Mouse (Mus musculus): ENCODE measurements around the gene Elane. TPM values are rescaled to one million over a fixed set of nuclear protein-coding genes. Genes with fewer than 3 reads are reported as not detected.
"Not testable (repeated sequence)": the region's sequence is repeated elsewhere in the genome, so short reads cannot be mapped to it uniquely, and the experiment has no call there.

Elane gene
- polyA plus RNA-seq, 1 experiment from 2014 or later: not detected

- no peaks in the 10 kb centered on the region for H3K9me3 ChIP-seq (ENCODE audit: control insufficient read depth)
- H3K4me2 ChIP-seq (replicated peaks; ENCODE audit: low read depth): peak overlapping the region; percentile 44
- H3K4me1 ChIP-seq (replicated peaks; ENCODE audit: control insufficient read depth, insufficient read depth, low read length): 0 out of 2 replicates have a peak, but pooled peaks cover 2% of the 10 kb centered on the region
- no peaks in the 10 kb centered on the region for H3K36me3 ChIP-seq (ENCODE audit: control insufficient read depth, insufficient read depth)
- H3K27me3 ChIP-seq (replicated peaks; ENCODE audit: control insufficient read depth, insufficient read depth, low read length): 0 out of 2 replicates have a peak, but pooled peaks cover 9% of the 10 kb centered on the region
- H3K27ac ChIP-seq (ENCODE audit: low read depth, low read length): no peak overlapping the region
- ATAC-seq: no peak
- WGBS: 9% methylated on average over 22 of the region's 22 CpGs
- no peak overlapping the region for H3K9ac ChIP-seq (ENCODE audit: low read depth, low read length)
- no peak for TF ChIP-seq CTCF (IDR thresholded peaks at IDR 0.05; ENCODE audit: low read depth)
- peak overlapping the region; percentile 5; the same call in 1 of the 2 replicates for H3K4me3 ChIP-seq (ENCODE audit: low read depth, low read length)
These were observed 4.1 kb upstream of the Elane start for GRCm38 (mm10) chr10:79881981-79882380.

GRCm38 (mm10) chr10:79883297-79884084, 2.6 kb upstream of the Elane start:
- TF ChIP-seq CTCF (IDR thresholded peaks at IDR 0.05; ENCODE audit: low read depth): peak; percentile 85
- 0 out of 2 replicates have a peak, but pooled peaks cover 2% of the 10 kb centered on the region for H3K4me1 ChIP-seq (replicated peaks; ENCODE audit: control insufficient read depth, insufficient read depth, low read length)
- H3K27ac ChIP-seq (ENCODE audit: low read depth, low read length): no peak overlapping the region
- 21% methylated on average over 22 of the region's 22 CpGs for WGBS
- H3K4me3 ChIP-seq (ENCODE audit: low read depth, low read length): no peak overlapping the region; the same call in 1 of the 2 replicates
- ATAC-seq: 0 out of 2 replicates have a peak, but pooled peaks have one; percentile 22
- 0 out of 2 replicates have a peak, but pooled peaks cover 9% of the 10 kb centered on the region for H3K27me3 ChIP-seq (replicated peaks; ENCODE audit: control insufficient read depth, insufficient read depth, low read length)
- H3K36me3 ChIP-seq (ENCODE audit: control insufficient read depth, insufficient read depth): no peaks in the 10 kb centered on the region
- H3K4me2 ChIP-seq (replicated peaks; ENCODE audit: low read depth): 0 out of 2 replicates have a peak overlapping the region, but pooled peaks have one; percentile 21
- H3K9ac ChIP-seq (ENCODE audit: low read depth, low read length): no peak overlapping the region
- no peaks in the 10 kb centered on the region for H3K9me3 ChIP-seq (ENCODE audit: control insufficient read depth)

GRCm38 (mm10) chr10:79884446-79884845, 1.6 kb upstream of the Elane start:
- H3K36me3 ChIP-seq (ENCODE audit: control insufficient read depth, insufficient read depth): no peaks in the 10 kb centered on the region
- TF ChIP-seq CTCF (IDR thresholded peaks at IDR 0.05; ENCODE audit: low read depth): no peak
- no peaks in the 10 kb centered on the region for H3K9me3 ChIP-seq (ENCODE audit: control insufficient read depth)
- H3K4me1 ChIP-seq (replicated peaks; ENCODE audit: control insufficient read depth, insufficient read depth, low read length): 0 out of 2 replicates have a peak, but pooled peaks cover 2% of the 10 kb centered on the region
- no peak overlapping the region for H3K4me3 ChIP-seq (ENCODE audit: low read depth, low read length)
- 67% methylated on average over 4 of the region's 4 CpGs for WGBS
- H3K9ac ChIP-seq (ENCODE audit: low read depth, low read length): no peak overlapping the region
- ATAC-seq: no peak
- H3K27me3 ChIP-seq (replicated peaks; ENCODE audit: control insufficient read depth, insufficient read depth, low read length): 0 out of 2 replicates have a peak, but pooled peaks cover 9% of the 10 kb centered on the region
- H3K4me2 ChIP-seq (replicated peaks; ENCODE audit: low read depth): no peak overlapping the region
- H3K27ac ChIP-seq (ENCODE audit: low read depth, low read length): no peak overlapping the region

GRCm38 (mm10) chr10:79884938-79885337, 1.1 kb upstream of the Elane start:
- not testable (repeated sequence) for H3K9ac ChIP-seq (ENCODE audit: low read depth, low read length); H3K9me3 ChIP-seq (ENCODE audit: control insufficient read depth); H3K27me3 ChIP-seq (replicated peaks; ENCODE audit: control insufficient read depth, insufficient read depth, low read length); H3K4me1 ChIP-seq (replicated peaks; ENCODE audit: control insufficient read depth, insufficient read depth, low read length); H3K36me3 ChIP-seq (ENCODE audit: control insufficient read depth, insufficient read depth); H3K4me2 ChIP-seq (replicated peaks; ENCODE audit: low read depth); H3K27ac ChIP-seq (ENCODE audit: low read depth, low read length); H3K4me3 ChIP-seq (ENCODE audit: low read depth, low read length); ATAC-seq
- WGBS: 50% methylated on average over 3 of the region's 3 CpGs

GRCm38 (mm10) chr10:79886611-79887010, 564 bp downstream of the Elane start:
- Histone ChIP-seq H3K27ac (ENCODE audit: low read depth, low read length) (no peak overlapping the region), H3K9ac (ENCODE audit: low read depth, low read length) (no peak overlapping the region), H3K4me1 (replicated peaks; ENCODE audit: control insufficient read depth, insufficient read depth, low read length) (0 out of 2 replicates have a peak, but pooled peaks cover 2% of the 10 kb centered on the region), H3K4me2 (replicated peaks; ENCODE audit: low read depth) (no peak overlapping the region), H3K27me3 (replicated peaks; ENCODE audit: control insufficient read depth, insufficient read depth, low read length) (0 out of 2 replicates have a peak, but pooled peaks cover 9% of the 10 kb centered on the region), H3K9me3 (ENCODE audit: control insufficient read depth) (no peaks in the 10 kb centered on the region), H3K36me3 (ENCODE audit: control insufficient read depth, insufficient read depth) (no peaks in the 10 kb centered on the region), H3K4me3 (ENCODE audit: low read depth, low read length) (no peak overlapping the region)
- no peak for ATAC-seq
- 79% methylated on average over 8 of the region's 8 CpGs for WGBS
- TF ChIP-seq CTCF (IDR thresholded peaks at IDR 0.05; ENCODE audit: low read depth): no peak

GRCm38 (mm10) chr10:79889386-79889785, 3.3 kb downstream of the Elane start:
- TF ChIP-seq CTCF (IDR thresholded peaks at IDR 0.05; ENCODE audit: low read depth): no peak
- H3K9ac ChIP-seq (ENCODE audit: low read depth, low read length): no peak overlapping the region
- no peaks in the 10 kb centered on the region for H3K36me3 ChIP-seq (ENCODE audit: control insufficient read depth, insufficient read depth)
- H3K4me1 ChIP-seq (replicated peaks; ENCODE audit: control insufficient read depth, insufficient read depth, low read length): no peaks in the 10 kb centered on the region
- H3K27ac ChIP-seq (ENCODE audit: low read depth, low read length): no peak overlapping the region
- H3K4me2 ChIP-seq (replicated peaks; ENCODE audit: low read depth): no peak overlapping the region
- no peak for ATAC-seq
- H3K27me3 ChIP-seq (replicated peaks; ENCODE audit: control insufficient read depth, insufficient read depth, low read length): no peaks in the 10 kb centered on the region
- H3K4me3 ChIP-seq (ENCODE audit: low read depth, low read length): no peak overlapping the region
- H3K9me3 ChIP-seq (ENCODE audit: control insufficient read depth): no peaks in the 10 kb centered on the region
- WGBS: 46% methylated on average over 2 of the region's 2 CpGs

All from intestine, postnatal 0 days (tissue).